Mouse (Mus musculus): ENCODE measurements at regions not wholly inside any gene's neighbourhood (a gene's known extent, or its start where the extent isn't known, plus 50 kb on each side); places are given as distances from the start of the nearest gene placed in this dataset.

GRCm38 (mm10) chr9:33901313-33902076 lies 584.2 kb upstream of the Kirrel3 start:
- no peak for DNase-seq (ENCODE audit: low spot score in 2 of 2)

- DNase-seq (ENCODE audit: low spot score in 2 of 2) = no peak
Measured at GRCm38 (mm10) chr9:33903991-33904570, 581.6 kb upstream of the Kirrel3 start.

- DNase-seq (ENCODE audit: low spot score in 2 of 2) = no peak
Measured at GRCm38 (mm10) chr9:33914919-33915318, 570.8 kb upstream of the Kirrel3 start.

GRCm38 (mm10) chr9:33915349-33916056 lies 570.2 kb upstream of the Kirrel3 start:
- DNase-seq (ENCODE audit: low spot score in 2 of 2) = no peak

- no peak for DNase-seq (ENCODE audit: low spot score in 2 of 2)
Measured at GRCm38 (mm10) chr9:33930286-33930685, 555.4 kb upstream of the Kirrel3 start.

GRCm38 (mm10) chr9:33934071-33934470 lies 551.6 kb upstream of the Kirrel3 start:
- DNase-seq (ENCODE audit: low spot score in 2 of 2) = no peak

GRCm38 (mm10) chr9:33954319-33954718 lies 531.4 kb upstream of the Kirrel3 start:
- no peak for DNase-seq (ENCODE audit: low spot score in 2 of 2)
